Mouse (Mus musculus) limb, embryonic 14.5 days (tissue): ENCODE data around the gene Chgb. TPM values are rescaled to one million over a fixed set of nuclear protein-coding genes. Genes with fewer than 3 reads are reported as not detected.

Source experiments
- ATAC-seq: fragments of 200-750 bp; cut with Nextera tagmentation; 2 replicates; pipeline ENCODE4 v1.8.0; 2017; ENCODE audit warnings: low read depth, moderate number of reproducible peaks, moderate TSS enrichment; ENCODE audit not compliant: low FRiP score
- DNase-seq: peaks from one replicate; pipeline ENCODE4 v3.0.0-alpha.2; 2015; ENCODE audit warnings: low spot score
- H3K27ac ChIP-seq: fragments of 300-500 bp; sonication (generic); replicated peaks from 2 replicates; pipeline ENCODE4 v1.5.1; 2014; ENCODE audit warnings: low read depth, mild to moderate bottlenecking, low read length, moderate library complexity, mixed read lengths
- H3K27me3 ChIP-seq: fragments of 300-500 bp; sonication (generic); 2 replicates; pipeline ENCODE4 v1.6.1; 2014; ENCODE audit warnings: low read length, mixed read lengths; ENCODE audit not compliant: control insufficient read depth, insufficient read depth
- H3K36me3 ChIP-seq: fragments of 300-500 bp; sonication (generic); 2 replicates; pipeline ENCODE4 v1.6.1; 2014; ENCODE audit warnings: mild to moderate bottlenecking, low read length, moderate library complexity, mixed read lengths; ENCODE audit not compliant: control insufficient read depth, insufficient read depth
- H3K4me1 ChIP-seq: fragments of 300-500 bp; sonication (generic); 2 replicates; pipeline ENCODE4 v1.6.1; 2014; ENCODE audit warnings: antibody characterized with exemption, low read length, mixed read lengths; ENCODE audit not compliant: control insufficient read depth, insufficient read depth
- H3K4me2 ChIP-seq: fragments of 300-500 bp; sonication (generic); replicated peaks from 2 replicates; pipeline ENCODE4 v1.6.1; 2014; ENCODE audit warnings: low read depth, mild to moderate bottlenecking, low read length, moderate library complexity; ENCODE audit not compliant: severe bottlenecking
- H3K4me3 ChIP-seq: fragments of 300-500 bp; sonication (generic); replicated peaks from 2 replicates; pipeline ENCODE4 v1.5.1; 2014; ENCODE audit warnings: low read length
- H3K9ac ChIP-seq: fragments of 300-500 bp; sonication (generic); 2 replicates; pipeline ENCODE4 v1.6.1; 2014; ENCODE audit warnings: mild to moderate bottlenecking, low read depth, low read length, moderate library complexity; ENCODE audit not compliant: severe bottlenecking
- H3K9me3 ChIP-seq: fragments of 300-500 bp; sonication (generic); 2 replicates; pipeline ENCODE4 v1.6.1; 2016; ENCODE audit warnings: low read length; ENCODE audit not compliant: control insufficient read depth
- POLR2A ChIP-seq: fragments of 200-500 bp; IDR thresholded peaks from 2 replicates; pipeline ENCODE4 v1.8.0; 2012; ENCODE audit warnings: inconsistent platforms, mild to moderate bottlenecking, moderate library complexity, borderline replicate concordance; ENCODE audit not compliant: insufficient read depth, insufficient read length; ENCODE audit errors: extremely low read depth
- WGBS: fragments of 180-500 bp; shearing (Covaris S2); extraction: QIAGEN DNeasy Blood & Tissue Kit; methylation state at CpG from one replicate; pipeline ENCODE4 v1.1.7; 2014; 5-methylcytosine and 5-hydroxymethylcytosine counted together
- polyA plus RNA-seq, 2 experiments: library from polyadenylated mRNA; depleted of rRNA in 1 of 2; stranded (reverse) in 1 of 2; unstranded in 1 of 2; fragments of >200 nt; fragmentation: Nextera tagmentation in 1 of 2; extraction: Ambion mirVana in 1 of 2; gene quantifications; 2 replicates each; pipeline versions ENCODE4 v1.2.1 to v1.2.3; 2012 to 2014

Gene Chgb
- polyA plus RNA-seq, 2 experiments, result 0.11 to 0.35 TPM

DNA sequence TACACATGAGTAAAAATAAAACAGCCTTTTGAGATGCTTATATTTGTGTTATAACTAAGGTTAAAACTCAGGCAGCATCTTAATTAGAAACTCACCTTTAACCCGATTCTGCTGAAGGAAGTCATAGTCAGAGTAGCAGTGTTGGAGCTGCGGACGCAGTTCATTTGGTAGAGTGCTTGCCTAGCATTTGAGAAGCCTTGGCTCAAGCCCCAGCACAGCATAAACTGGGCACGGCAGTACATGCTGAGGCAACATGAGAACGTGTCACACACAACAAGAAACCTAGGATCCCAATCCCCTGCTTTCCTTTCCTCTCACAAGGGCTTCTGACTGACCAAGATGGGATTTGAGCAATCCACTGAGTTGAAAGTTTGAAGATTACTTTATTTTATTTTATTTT lies 36.2 kb upstream of the Chgb start:
- no peak for DNase-seq

DNA sequence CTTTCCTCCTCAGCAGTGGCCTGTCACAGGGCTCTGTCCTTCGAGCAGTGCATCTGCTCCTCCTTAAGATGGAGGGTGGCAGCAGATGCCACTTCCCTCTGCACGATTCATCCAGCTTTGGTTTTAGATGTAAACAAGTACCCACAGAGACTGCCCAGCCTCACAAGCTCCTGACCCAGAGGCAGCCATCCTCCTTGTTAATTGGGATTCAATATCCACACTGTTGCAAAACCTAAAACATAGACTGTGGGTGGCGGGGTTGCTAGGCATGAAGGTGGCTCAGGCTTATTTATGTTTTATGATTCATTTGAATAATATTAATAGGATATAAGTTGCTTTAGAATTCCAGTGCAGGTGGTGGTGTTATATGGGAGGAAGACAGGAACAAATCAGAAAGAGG lies 35.0 kb upstream of the Chgb start:
- Histone ChIP-seq H3K27me3 (no peaks in the 10 kb centered on the region), H3K4me1 (no peaks in the 10 kb centered on the region), H3K36me3 (0 out of 2 replicates have a peak, but pooled peaks cover 3% of the 10 kb centered on the region), H3K4me2 (no peak overlapping the region), H3K9ac (no peak overlapping the region), H3K4me3 (no peak overlapping the region), H3K27ac (no peak overlapping the region), H3K9me3 (no peaks in the 10 kb centered on the region)
- TF ChIP-seq POLR2A, result no peak
- ATAC-seq (no peak), DNase-seq (no peak)
- WGBS, result 83% methylated on average over 3 of the region's 3 CpGs

More for the DNA sequence above, 36.2 kb upstream of the Chgb start:
- no peak for TF ChIP-seq POLR2A
- Histone ChIP-seq H3K27ac (no peak overlapping the region), H3K9me3 (no peaks in the 10 kb centered on the region), H3K9ac (no peak overlapping the region), H3K36me3 (no peaks in the 10 kb centered on the region), H3K27me3 (no peaks in the 10 kb centered on the region), H3K4me3 (no peak overlapping the region), H3K4me1 (no peaks in the 10 kb centered on the region), H3K4me2 (no peak overlapping the region)
- WGBS, result 78% methylated on average over 5 of the region's 5 CpGs
- no peak for ATAC-seq

DNA sequence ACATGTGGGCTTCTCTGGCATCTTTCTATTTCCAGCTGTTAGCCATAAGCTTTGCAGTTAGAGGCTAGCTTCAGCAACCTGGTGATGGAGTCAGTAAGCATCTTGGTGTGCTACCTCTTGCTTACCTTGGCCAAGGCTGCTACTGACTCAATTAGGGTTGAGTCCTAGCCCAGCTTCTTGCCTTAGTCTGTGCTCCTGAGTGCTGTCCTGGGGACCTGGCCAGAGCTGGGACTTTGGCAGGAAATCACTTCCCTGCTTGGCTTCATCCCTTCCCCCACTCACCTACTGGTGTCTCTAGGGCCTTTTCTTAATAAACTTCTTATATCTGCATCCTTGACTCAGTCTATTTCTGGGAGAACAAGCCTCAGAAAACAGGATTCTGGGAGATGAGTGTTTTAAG lies 30.4 kb upstream of the Chgb start:
- Histone ChIP-seq H3K27me3 (no peaks in the 10 kb centered on the region), H3K27ac (no peak overlapping the region), H3K36me3 (0 out of 2 replicates have a peak, but pooled peaks cover 3% of the 10 kb centered on the region), H3K9ac (no peak overlapping the region), H3K9me3 (no peaks in the 10 kb centered on the region), H3K4me1 (no peaks in the 10 kb centered on the region), H3K4me2 (no peak overlapping the region), H3K4me3 (no peak overlapping the region)
- TF ChIP-seq POLR2A, result no peak
- no peak for DNase-seq
- no peak for ATAC-seq

DNA sequence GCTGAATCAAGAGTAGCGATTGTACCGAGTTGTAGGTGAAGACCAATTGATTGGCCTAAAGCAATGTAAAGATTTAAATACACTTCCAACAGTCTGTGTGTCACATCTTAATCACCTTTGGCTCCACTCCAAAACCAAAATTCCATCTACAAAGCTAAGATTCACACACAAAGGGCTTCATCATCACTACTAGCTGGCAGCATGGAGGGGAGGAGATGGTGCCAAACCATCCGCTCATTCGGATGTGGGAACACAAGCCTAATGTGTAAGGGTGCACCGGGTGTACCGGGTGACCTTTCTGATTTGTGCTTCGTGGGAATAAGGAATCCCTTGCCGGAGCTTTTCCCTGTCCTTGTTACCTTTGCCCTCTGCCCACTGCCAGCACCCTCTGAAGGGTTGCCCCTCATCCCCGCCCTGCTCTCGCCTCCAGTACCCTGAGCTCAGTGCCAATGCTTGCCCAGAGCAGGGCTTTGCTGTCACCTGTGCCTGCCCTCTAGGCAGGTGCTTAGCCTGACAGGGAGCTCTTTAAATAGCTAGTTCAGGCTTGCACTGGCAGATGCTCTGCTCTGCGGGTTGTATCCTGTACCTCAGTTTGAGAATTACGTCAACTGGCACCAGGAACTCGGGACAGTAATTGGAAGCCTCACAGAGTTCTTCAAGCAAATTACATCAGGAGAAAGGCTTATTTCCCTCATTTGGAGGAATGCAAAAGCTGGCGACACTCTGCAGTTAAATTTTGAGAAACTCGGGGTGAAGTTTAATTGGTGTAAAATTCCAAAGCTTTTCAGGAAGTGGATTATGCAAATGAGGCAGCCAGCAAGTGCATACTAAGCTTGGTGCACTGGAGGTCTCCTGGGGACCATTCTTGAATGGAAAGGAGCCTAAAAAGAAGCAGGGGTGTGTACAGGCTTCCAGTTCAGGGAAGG lies 29.7 kb upstream of the Chgb start:
- no peak for DNase-seq
- no peak for ATAC-seq
- TF ChIP-seq POLR2A, result no peak

DNA sequence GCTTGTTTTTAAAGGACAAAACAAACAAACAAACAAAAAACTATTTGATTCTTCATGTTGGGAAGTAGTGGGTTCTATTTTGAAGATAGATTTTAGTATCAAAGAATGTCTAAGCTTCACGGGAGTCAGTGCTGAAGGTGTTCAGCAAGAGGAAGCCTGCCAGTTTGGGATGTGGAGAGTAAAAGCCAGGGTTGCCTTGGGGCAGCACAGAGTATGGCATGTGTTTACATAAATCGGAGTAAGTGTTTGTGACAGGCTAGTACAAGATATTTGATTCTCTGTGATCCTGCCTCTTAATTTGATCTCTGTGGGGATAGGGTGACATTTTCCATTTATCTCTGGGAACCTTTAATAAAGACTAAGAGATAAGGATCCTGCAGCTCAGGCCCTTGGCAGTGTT lies 28.7 kb upstream of the Chgb start:
- ATAC-seq (no peak), DNase-seq (no peak)
- H3K4me2 ChIP-seq, result no peak overlapping the region
- H3K4me1 ChIP-seq, result no peaks in the 10 kb centered on the region
- no peaks in the 10 kb centered on the region for H3K27me3 ChIP-seq
- H3K27ac ChIP-seq, result no peak overlapping the region
- no peak overlapping the region for H3K9ac ChIP-seq
- H3K4me3 ChIP-seq, result no peak overlapping the region
- no peaks in the 10 kb centered on the region for H3K9me3 ChIP-seq
- whole genome bisulfite sequencing, result 62% methylated on average over 2 of the region's 2 CpGs
- no peak for TF ChIP-seq POLR2A
- 0 out of 2 replicates have a peak, but pooled peaks cover 3% of the 10 kb centered on the region for H3K36me3 ChIP-seq

More for the DNA sequence above, 29.7 kb upstream of the Chgb start:
- H3K9ac ChIP-seq, result no peak overlapping the region
- 65% methylated on average over 15 of the region's 15 CpGs for WGBS
- no peaks in the 10 kb centered on the region for H3K27me3 ChIP-seq
- no peak overlapping the region for H3K4me2 ChIP-seq
- H3K4me1 ChIP-seq, result no peaks in the 10 kb centered on the region
- H3K9me3 ChIP-seq, result no peaks in the 10 kb centered on the region
- 0 out of 2 replicates have a peak, but pooled peaks cover 3% of the 10 kb centered on the region for H3K36me3 ChIP-seq
- no peak overlapping the region for H3K27ac ChIP-seq
- no peak overlapping the region for H3K4me3 ChIP-seq

DNA sequence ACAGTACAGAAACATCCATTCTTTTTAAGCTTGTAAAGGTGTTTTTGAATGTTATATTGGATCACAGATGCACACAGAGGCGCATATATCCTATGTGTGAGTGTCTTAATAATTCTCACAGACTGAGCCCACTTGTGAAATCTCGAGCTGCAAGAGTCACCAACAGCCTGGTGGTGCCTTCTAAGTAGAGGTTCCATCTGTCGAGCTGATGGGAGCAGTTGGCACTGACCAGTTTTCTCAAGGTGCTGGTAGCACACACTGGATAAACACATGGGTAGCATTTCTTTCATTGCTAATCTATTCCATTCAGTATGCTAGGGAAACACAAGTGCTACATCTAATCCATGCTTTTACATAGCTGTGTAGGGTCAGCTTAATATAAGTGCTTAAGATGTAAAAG lies 27.9 kb upstream of the Chgb start:
- Histone ChIP-seq H3K4me1 (no peaks in the 10 kb centered on the region), H3K36me3 (0 out of 2 replicates have a peak, but pooled peaks cover 3% of the 10 kb centered on the region), H3K9ac (no peak overlapping the region), H3K4me2 (no peak overlapping the region), H3K27ac (no peak overlapping the region), H3K4me3 (no peak overlapping the region), H3K27me3 (no peaks in the 10 kb centered on the region), H3K9me3 (no peaks in the 10 kb centered on the region)
- TF ChIP-seq POLR2A, result no peak
- ATAC-seq (no peak), DNase-seq (no peak)
- 85% methylated on average over 3 of the region's 3 CpGs for WGBS
